Mouse (Mus musculus): ENCODE measurements around the gene Gp2.

DNA sequence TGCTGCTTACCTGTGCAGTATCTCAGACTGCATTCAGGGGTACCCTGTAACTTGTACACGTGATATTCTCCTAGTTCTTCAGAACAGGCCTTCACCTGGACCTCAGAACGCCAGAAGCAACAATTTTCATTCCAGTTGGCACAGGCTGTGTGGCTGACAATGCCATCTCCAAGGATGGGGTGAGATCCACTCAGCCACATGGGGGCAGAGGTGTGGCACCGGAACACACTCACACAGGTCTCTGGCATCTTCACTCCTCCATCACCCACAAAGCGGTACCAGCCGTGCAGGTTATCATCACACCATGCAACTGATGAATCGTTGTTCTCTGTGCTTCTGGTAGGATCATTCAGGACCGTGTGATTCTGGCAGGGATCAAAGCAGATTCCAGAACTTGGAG is 4.9 kb downstream of the Gp2 start:
- TF ChIP-seq POLR2A (IDR thresholded peaks at IDR 0.05; ENCODE audit: insufficient read depth, low read depth, low read length) (no peak), CTCF (IDR thresholded peaks at IDR 0.05; ENCODE audit: insufficient read depth, low read depth, low read length) (no peak)

Data from olfactory bulb, adult 2 months (tissue).